Comparison of ENCODE assay signal across 7 mouse cellular contexts in the genomic region with DNA sequence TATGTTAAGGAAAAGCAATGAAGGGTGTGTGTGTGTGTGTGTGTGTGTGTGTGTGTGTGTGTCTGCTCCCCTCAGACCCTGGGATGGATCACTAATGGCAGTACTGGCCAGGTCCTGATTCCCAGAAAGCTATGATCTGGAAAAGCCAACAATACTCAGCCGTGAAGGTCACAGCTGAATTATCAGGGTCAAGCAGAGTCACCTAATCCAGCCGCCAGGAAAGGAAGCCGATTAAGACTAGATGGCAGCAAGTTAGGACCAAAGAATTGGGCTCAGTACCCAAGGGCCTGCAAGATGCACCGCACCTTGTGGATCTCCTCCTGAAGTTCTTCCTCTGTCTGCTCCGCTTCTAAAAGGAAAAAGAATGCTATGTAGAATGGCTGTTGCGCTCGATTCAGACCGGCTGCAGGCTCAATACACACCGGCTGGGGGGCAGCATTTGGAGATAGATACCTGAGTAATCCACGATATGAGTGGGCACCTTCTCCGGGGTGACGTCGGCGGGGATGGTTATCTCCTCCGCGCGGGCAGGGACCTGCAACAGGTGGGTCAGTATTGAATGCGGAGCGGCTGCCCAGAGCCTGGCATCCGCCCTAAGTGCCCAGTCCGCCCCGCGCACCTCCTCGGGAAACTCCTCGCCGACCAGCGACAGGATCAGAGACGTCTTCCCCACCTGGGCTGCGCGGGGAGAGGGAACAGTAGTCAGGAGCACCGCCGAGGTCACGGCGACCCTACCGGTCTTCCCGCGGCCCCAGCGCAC. TPM values are rescaled to one million over a fixed set of nuclear protein-coding genes. Genes with fewer than 3 reads are reported as not detected.
DNase-seq lines count a peak whose midpoint lies in the region; ATAC-seq lines count a peak whose summit lies in the region.

No protein-coding gene starts in this region.

- ATAC-seq in lung, embryonic 15.5 days (ENCODE audit: borderline replicate concordance, extremely low read depth, low FRiP score, low TSS enrichment): no peak; the same call in 1 of the 2 replicates
- no peak; the same call in 1 of the 2 replicates for ATAC-seq in hindbrain, embryonic 12.5 days (ENCODE audit: low FRiP score)
- peak; percentile 51 for ATAC-seq in liver, embryonic 15.5 days (ENCODE audit: insufficient read depth)

- peak overlapping the region; percentile 82 for H3K4me2 ChIP-seq in lung, embryonic 15.5 days
- H3K4me2 ChIP-seq in hindbrain, embryonic 12.5 days (replicated peaks): peak overlapping the region; percentile 88
- peak overlapping the region; percentile 88 for H3K4me2 ChIP-seq in liver, embryonic 15.5 days

- H3K27me3 ChIP-seq in lung, embryonic 15.5 days: no peaks in the 10 kb centered on the region
- no peaks in the 10 kb centered on the region for H3K27me3 ChIP-seq in embryonic facial prominence, embryonic 10.5 days (replicated peaks; ENCODE audit: low read depth, poor library complexity, severe bottlenecking)
- H3K27me3 ChIP-seq in hindbrain, embryonic 12.5 days: no peaks in the 10 kb centered on the region
- no peaks in the 10 kb centered on the region for H3K27me3 ChIP-seq in liver, embryonic 15.5 days

- peaks cover 15% of the 10 kb centered on the region for H3K4me1 ChIP-seq in lung, embryonic 15.5 days
- H3K4me1 ChIP-seq in embryonic facial prominence, embryonic 10.5 days: peaks cover 23% of the 10 kb centered on the region
- peaks cover 20% of the 10 kb centered on the region for H3K4me1 ChIP-seq in hindbrain, embryonic 12.5 days
- peaks cover 53% of the 10 kb centered on the region for H3K4me1 ChIP-seq in liver, embryonic 15.5 days (replicated peaks)

- peak overlapping the region; percentile 78 for H3K9ac ChIP-seq in lung, embryonic 15.5 days
- H3K9ac ChIP-seq in hindbrain, embryonic 12.5 days: peak overlapping the region; percentile 88
- peak overlapping the region; percentile 85 for H3K9ac ChIP-seq in liver, embryonic 15.5 days

- H3K27ac ChIP-seq in lung, embryonic 15.5 days: peak overlapping the region; percentile 80
- peak overlapping the region; percentile 93 for H3K27ac ChIP-seq in embryonic facial prominence, embryonic 10.5 days (replicated peaks)
- peak overlapping the region; percentile 77 for H3K27ac ChIP-seq in hindbrain, embryonic 12.5 days
- H3K27ac ChIP-seq in liver, embryonic 15.5 days (replicated peaks): peak overlapping the region; percentile 90

- peaks cover 46% of the 10 kb centered on the region for H3K36me3 ChIP-seq in lung, embryonic 15.5 days
- peaks cover 85% of the 10 kb centered on the region for H3K36me3 ChIP-seq in embryonic facial prominence, embryonic 10.5 days (replicated peaks)
- H3K36me3 ChIP-seq in hindbrain, embryonic 12.5 days: peaks cover 65% of the 10 kb centered on the region
- peaks cover 69% of the 10 kb centered on the region for H3K36me3 ChIP-seq in liver, embryonic 15.5 days (replicated peaks)

- H3K4me3 ChIP-seq in lung, embryonic 15.5 days: peak overlapping the region; percentile 77
- H3K4me3 ChIP-seq in embryonic facial prominence, embryonic 10.5 days: peak overlapping the region; percentile 90
- peak overlapping the region; percentile 86 for H3K4me3 ChIP-seq in hindbrain, embryonic 12.5 days
- peak overlapping the region; percentile 93 for H3K4me3 ChIP-seq in liver, embryonic 15.5 days (replicated peaks)

- whole genome bisulfite sequencing in lung, embryonic 15.5 days: 1% methylated on average over 38 of the region's 38 CpGs
- 3% methylated on average over 38 of the region's 38 CpGs for WGBS in embryonic facial prominence, embryonic 10.5 days
- 5% methylated on average over 38 of the region's 38 CpGs for WGBS in hindbrain, embryonic 12.5 days
- 2% methylated on average over 38 of the region's 38 CpGs for WGBS in liver, embryonic 15.5 days (ENCODE audit: insufficient replicate concordance)

- H3K9me3 ChIP-seq in lung, embryonic 15.5 days: no peaks in the 10 kb centered on the region
- H3K9me3 ChIP-seq in embryonic facial prominence, embryonic 10.5 days: no peaks in the 10 kb centered on the region
- H3K9me3 ChIP-seq in hindbrain, embryonic 12.5 days (replicated peaks): no peaks in the 10 kb centered on the region
- no peaks in the 10 kb centered on the region for H3K9me3 ChIP-seq in liver, embryonic 15.5 days (replicated peaks)

- DNase-seq in lung, postnatal 10 days: no peak
- no peak for DNase-seq in embryonic facial prominence, embryonic 10.5 days (ENCODE audit: low spot score)
- no peak for DNase-seq in c-Kit-positive CD71-positive TER-119-positive erythroid progenitor cells, embryonic 14.5 days (ENCODE audit: low spot score)
- no peak for DNase-seq in thymus, postnatal 36 days

RNA-seq across cellular contexts. Expression of a gene that starts 0.8 kb away (rescaled TPM):
- polyA plus RNA-seq in lung, embryonic 15.5 days (2015; fragmentation: Nextera tagmentation; extraction: Ambion mirVana): 20.1 and 20.6 TPM in 2 replicates
- polyA plus RNA-seq in embryonic facial prominence, embryonic 10.5 days (2016; fragmentation: Nextera tagmentation; extraction: Ambion mirVana): 26.3 and 27.2 TPM in 2 replicates
- polyA plus RNA-seq in hindbrain, embryonic 12.5 days (2016; fragmentation: Nextera tagmentation; extraction: Ambion mirVana): 18.5 and 19.4 TPM in 2 replicates
- 10.8 and 12.6 TPM in 2 replicates for polyA plus RNA-seq in liver, embryonic 15.5 days (2015; fragmentation: Nextera tagmentation; extraction: Ambion mirVana)

RNA-seq across cellular contexts. Expression of a gene that starts 2.3 kb away (rescaled TPM):
- 2.2 and 2.5 TPM in 2 replicates for polyA plus RNA-seq in lung, embryonic 15.5 days (2015; fragmentation: Nextera tagmentation; extraction: Ambion mirVana)
- 0.92 and 1.4 TPM in 2 replicates for polyA plus RNA-seq in embryonic facial prominence, embryonic 10.5 days (2016; fragmentation: Nextera tagmentation; extraction: Ambion mirVana)
- polyA plus RNA-seq in hindbrain, embryonic 12.5 days (2016; fragmentation: Nextera tagmentation; extraction: Ambion mirVana): 3.9 TPM in 2 replicates
- polyA plus RNA-seq in liver, embryonic 15.5 days (2015; fragmentation: Nextera tagmentation; extraction: Ambion mirVana): 0.46 and 0.52 TPM in 2 replicates

RNA-seq across cellular contexts. Expression of a gene that starts 6.7 kb away (rescaled TPM):
- polyA plus RNA-seq in lung, embryonic 15.5 days (2015; fragmentation: Nextera tagmentation; extraction: Ambion mirVana): 0.82 and 1.2 TPM in 2 replicates
- 1.2 and 1.4 TPM in 2 replicates for polyA plus RNA-seq in embryonic facial prominence, embryonic 10.5 days (2016; fragmentation: Nextera tagmentation; extraction: Ambion mirVana)
- polyA plus RNA-seq in hindbrain, embryonic 12.5 days (2016; fragmentation: Nextera tagmentation; extraction: Ambion mirVana): 6.1 and 7.5 TPM in 2 replicates
- 0.25 and 0.48 TPM in 2 replicates for polyA plus RNA-seq in liver, embryonic 15.5 days (2015; fragmentation: Nextera tagmentation; extraction: Ambion mirVana)

RNA-seq across cellular contexts. Expression of a gene that starts 10.6 kb away (rescaled TPM):
- 349 and 363 TPM in 2 replicates for polyA plus RNA-seq in lung, embryonic 15.5 days (2015; fragmentation: Nextera tagmentation; extraction: Ambion mirVana)
- 396 and 400 TPM in 2 replicates for polyA plus RNA-seq in embryonic facial prominence, embryonic 10.5 days (2016; fragmentation: Nextera tagmentation; extraction: Ambion mirVana)
- 271 and 291 TPM in 2 replicates for polyA plus RNA-seq in hindbrain, embryonic 12.5 days (2016; fragmentation: Nextera tagmentation; extraction: Ambion mirVana)
- 114 and 130 TPM in 2 replicates for polyA plus RNA-seq in liver, embryonic 15.5 days (2015; fragmentation: Nextera tagmentation; extraction: Ambion mirVana)

RNA-seq across cellular contexts. Expression of a gene that starts 15.1 kb away (rescaled TPM):
- 50.7 and 51.5 TPM in 2 replicates for polyA plus RNA-seq in lung, embryonic 15.5 days (2015; fragmentation: Nextera tagmentation; extraction: Ambion mirVana)
- 50.5 and 55.1 TPM in 2 replicates for polyA plus RNA-seq in embryonic facial prominence, embryonic 10.5 days (2016; fragmentation: Nextera tagmentation; extraction: Ambion mirVana)
- 64.0 and 64.7 TPM in 2 replicates for polyA plus RNA-seq in hindbrain, embryonic 12.5 days (2016; fragmentation: Nextera tagmentation; extraction: Ambion mirVana)
- polyA plus RNA-seq in liver, embryonic 15.5 days (2015; fragmentation: Nextera tagmentation; extraction: Ambion mirVana): 19.6 and 25.2 TPM in 2 replicates
